Mouse (Mus musculus): ENCODE results near the gene Nme4. TPM values are rescaled to one million over a fixed set of nuclear protein-coding genes. Genes with fewer than 3 reads are reported as not detected.

The Nme4 gene
- total RNA-seq, 2 experiments from 2014 or later = 4.5 to 6.5 TPM

DNA sequence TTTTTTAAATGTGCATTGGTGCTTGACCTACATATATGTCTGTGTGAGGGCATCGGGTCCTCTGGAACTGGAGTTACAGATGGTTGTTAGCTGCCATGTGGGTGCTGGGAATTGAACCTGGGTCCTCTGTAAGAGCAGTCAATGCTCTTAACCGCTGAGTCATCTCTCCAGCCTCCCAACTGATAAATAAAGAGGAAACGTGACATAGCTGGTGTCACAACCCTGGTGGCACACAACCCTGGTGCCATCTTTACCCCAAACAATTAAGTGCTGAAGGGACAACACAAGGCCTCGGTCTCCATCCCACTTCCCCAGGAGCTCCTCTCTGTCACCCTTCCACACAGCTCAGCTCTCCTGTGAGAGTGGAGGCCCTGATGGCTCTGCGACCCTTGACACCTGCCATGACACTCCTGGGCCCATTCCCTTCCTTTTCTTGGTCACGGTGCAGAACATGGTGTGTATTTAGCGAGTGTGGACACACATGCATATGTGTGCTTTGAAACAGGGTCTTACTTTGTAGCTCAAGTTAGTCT, 28.8 kb downstream of the Nme4 start:
- no peak for DNase-seq

DNA sequence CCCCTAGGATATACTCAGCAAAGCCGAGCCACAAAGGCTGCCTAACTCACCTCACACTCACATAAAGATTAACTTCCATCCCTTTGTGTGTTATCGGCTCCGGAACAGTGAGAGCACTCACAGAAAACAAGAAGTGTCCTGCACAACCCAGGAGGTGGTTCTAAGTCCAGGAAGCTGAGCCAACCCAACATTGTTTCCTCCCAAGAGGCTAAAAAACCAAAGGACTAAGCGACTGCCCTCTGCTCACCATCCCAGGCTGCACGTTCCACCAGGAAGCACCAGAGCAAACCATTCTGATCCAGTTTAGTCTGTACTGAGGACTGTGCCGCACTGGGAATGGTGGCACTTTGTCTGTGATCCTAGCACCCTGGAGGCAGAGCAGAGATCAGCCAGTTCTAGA, 30.5 kb downstream of the Nme4 start:
- no peak for DNase-seq

- no peak for DNase-seq
Measured at GRCm38 (mm10) chr17:26057787-26058567, 37.4 kb downstream of the Nme4 start.

- no peak for DNase-seq
Measured at GRCm38 (mm10) chr17:26057278-26057677, 38.1 kb downstream of the Nme4 start.

DNA sequence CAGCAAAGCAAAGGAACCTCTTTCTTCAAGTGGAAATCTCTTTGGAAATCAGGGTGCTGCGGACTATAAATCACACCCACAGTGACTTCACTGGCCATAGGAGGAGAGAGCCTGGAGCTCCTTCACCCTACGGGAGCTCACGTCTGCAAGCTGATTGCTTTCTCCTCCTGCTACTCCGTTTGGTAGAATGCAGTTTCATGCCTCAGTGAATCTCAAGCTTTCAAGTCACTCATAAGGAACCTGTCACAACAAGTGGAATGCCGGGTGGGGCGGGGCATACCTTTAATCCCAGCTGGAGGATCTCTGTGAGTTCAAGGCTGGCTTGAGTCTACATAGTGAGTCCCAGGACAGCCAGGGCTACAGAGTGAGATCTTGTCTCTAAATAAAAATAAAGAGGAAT, 40.2 kb downstream of the Nme4 start:
- DNase-seq = no peak

DNA sequence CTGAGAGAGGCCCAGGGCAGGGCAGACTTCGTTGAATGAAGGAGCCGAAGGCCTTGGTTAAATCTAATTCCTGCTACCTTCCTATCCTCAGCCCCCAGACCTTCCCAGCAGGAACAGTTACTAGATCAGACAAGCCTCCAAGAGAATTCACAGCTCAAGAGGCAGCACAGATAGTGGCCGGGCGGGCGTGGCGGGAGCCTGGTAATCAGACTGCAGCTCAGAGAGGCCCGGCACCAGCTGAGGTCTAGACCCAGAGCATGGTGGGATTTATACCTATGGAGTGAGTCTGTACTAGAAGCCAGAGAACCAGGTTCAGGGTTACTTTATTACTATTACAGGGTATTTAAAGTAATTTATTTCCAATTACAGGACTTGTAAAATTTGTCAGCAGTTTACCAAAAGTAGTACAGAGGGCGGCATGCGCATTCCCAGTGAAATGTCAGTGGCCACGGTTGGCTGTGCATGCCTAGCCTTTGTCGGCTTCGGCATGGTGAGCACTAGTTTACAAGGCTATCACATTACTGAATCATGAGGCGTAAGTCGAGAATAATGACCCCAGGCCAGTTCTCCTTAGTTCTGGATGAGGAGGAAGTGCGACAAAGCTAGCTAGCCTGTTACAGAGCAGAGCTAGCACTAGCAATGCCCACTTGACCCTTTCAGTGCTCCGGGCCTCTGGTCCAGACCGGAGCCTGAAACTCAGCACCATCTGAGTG, 41.1 kb downstream of the Nme4 start:
- DNase-seq = no peak

DNA sequence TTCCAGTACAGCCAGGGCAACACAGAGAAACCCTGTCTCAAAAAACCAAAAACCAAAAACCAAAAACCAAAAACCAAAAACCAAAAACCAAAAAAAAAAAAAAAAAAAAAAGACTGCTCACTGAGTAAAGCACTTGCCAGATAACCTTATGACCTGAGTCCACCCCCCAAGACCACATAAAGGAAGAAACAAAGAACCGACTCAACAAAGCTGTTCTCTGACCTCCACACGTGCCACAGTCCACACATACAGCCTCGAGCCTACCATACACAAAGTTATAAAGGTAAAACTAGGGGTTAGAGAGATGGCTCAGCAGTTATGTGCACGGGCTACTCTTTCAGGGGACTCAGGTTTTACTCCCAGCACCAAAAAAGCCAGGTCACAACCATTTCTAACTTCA, 42.7 kb downstream of the Nme4 start:
- DNase-seq = no peak

GRCm38 (mm10) chr17:26052074-26052473, 43.3 kb downstream of the Nme4 start:
- no peak for DNase-seq

GRCm38 (mm10) chr17:26048118-26048517, 47.3 kb downstream of the Nme4 start:
- DNase-seq = no peak

DNA sequence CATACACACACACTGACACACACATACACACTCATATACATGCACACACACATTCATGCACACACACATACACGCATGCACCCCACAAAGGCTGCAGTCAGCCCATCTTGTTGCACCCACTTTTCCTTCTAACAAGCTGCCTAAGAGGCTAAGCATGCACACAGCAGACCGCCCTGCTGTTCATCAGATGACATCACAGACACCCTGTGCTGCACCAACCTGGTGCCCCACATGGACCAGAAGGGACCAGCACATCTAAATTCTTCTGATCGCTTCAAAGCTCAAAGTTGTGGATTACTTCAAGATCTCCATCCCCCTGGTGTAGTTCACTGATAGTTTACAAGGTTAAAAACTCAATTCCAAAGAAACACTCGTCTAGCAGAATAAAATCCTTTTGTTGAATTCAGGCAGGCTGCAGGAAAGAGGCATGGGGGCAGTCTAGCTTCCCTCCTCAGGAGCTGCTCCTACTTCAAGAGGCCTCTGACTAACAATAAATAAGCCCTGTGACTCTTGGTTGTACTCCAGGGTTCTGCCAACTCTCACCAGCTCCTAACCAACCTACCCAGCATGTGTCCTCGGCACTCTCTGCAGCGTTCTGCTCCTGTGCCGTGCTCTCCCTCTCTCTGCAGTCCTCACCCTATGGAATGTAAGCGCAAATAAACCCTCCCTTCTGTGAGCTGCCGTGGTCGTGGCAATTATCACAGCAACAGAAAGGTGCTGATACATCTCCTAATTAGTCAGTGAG, 49.0 kb downstream of the Nme4 start:
- DNase-seq = no peak

DNA sequence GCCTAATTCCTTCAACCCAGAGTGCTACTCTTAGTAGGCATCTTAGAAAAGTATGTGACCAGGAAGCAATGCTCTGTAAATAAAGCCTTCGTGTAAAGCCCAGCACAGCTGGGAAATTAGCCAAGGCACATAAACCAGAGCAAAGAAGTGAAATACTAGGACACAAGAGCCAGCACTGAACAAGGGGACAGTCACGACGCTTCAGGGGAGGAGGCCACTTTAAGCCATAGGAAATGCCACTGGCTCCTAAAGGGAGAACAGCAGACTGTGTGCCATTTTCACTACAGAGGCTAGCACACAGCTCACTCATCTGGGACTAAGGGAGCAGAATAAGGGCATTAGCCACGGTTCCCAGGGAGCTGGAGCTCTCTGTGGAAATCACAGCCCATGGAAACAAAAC, 50.1 kb downstream of the Nme4 start:
- no peak for DNase-seq

DNA sequence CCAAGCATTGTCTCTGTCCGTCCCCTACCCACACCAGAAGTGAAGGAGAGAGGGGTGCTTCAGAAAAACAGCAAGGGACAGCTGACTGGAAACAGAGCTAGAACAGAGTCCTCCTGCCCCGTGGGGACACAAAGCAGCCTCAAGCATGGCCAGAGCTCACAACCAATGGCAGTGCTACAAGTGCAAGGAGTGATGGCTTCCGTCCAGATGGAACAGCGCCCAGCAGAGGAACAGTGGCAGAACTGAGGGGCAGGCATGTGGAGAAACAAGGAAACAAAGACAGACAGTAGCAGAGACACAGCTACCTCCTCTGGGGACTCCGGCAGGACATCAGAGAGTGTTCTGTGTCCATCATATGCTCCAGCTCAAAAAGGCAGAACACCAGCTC, 52.2 kb downstream of the Nme4 start:
- peak; percentile 84 for DNase-seq

GRCm38 (mm10) chr17:26042599-26043248, 52.7 kb downstream of the Nme4 start:
- DNase-seq = no peak

Other genes with a start within 250 kb of the Nme4 start
- 10 to 100 TPM; 17.5 to 24.1 TPM for gene Wdr90, start 234.1 kb downstream of the Nme4 start, total RNA-seq (2021)
- 100 to 1,000 TPM; 319 to 366 TPM for gene Mcrip2, start 226.8 kb downstream of the Nme4 start, total RNA-seq (2021)
- gene Mettl26, start 220.5 kb downstream of the Nme4 start, total RNA-seq (2021) = 10 to 100 TPM; 66.8 to 69.2 TPM
- gene Wfikkn1, start 214.7 kb downstream of the Nme4 start, total RNA-seq (2021) = 1 to 10 TPM in 1 of 2 experiments, under 1 TPM in 1; 0.78 to 2.7 TPM
- gene Rab40c, start 175.9 kb downstream of the Nme4 start, total RNA-seq (2021) = 10 to 100 TPM; 16.9 to 25.6 TPM
- 100 to 1,000 TPM; 101 to 118 TPM for gene Pigq, start 150.7 kb downstream of the Nme4 start, total RNA-seq (2021)
- gene Nhlrc4, start 150.6 kb downstream of the Nme4 start, total RNA-seq (2021) = 1 to 10 TPM in 1 of 2 experiments, under 1 TPM in 1; 0.30 to 1.4 TPM
- gene A930017K11Rik, start 143.0 kb downstream of the Nme4 start, total RNA-seq (2021) = not detected
- gene Capn15, start 109.8 kb downstream of the Nme4 start, total RNA-seq (2021) = 10 to 100 TPM; 15.8 to 16.2 TPM
- gene Rab11fip3, start 26.0 kb downstream of the Nme4 start, total RNA-seq (2021) = 10 to 100 TPM; 15.3 to 23.8 TPM
- gene Decr2, start 5.3 kb downstream of the Nme4 start, total RNA-seq (2021) = 10 to 100 TPM; 50.4 to 63.7 TPM
- gene Tmem8, start 17.7 kb upstream of the Nme4 start, total RNA-seq (2021) = 1 to 10 TPM; 4.2 to 4.9 TPM
- gene Mrpl28, start 27.9 kb upstream of the Nme4 start, total RNA-seq (2021) = 100 to 1,000 TPM; 100 to 101 TPM
- 10 to 100 TPM; 35.0 to 38.9 TPM for gene Axin1, start 43.1 kb upstream of the Nme4 start, total RNA-seq (2021)
- gene Pdia2, start 103.5 kb upstream of the Nme4 start, total RNA-seq (2021) = 1 to 10 TPM; 1.4 to 2.2 TPM
- 10 to 100 TPM in 1 of 2 experiments, 1 to 10 TPM in 1; 8.7 to 21.2 TPM for gene Rgs11, start 107.3 kb upstream of the Nme4 start, total RNA-seq (2021)
- gene Arhgdig, start 112.2 kb upstream of the Nme4 start, total RNA-seq (2021) = 10 to 100 TPM in 1 of 2 experiments, 1 to 10 TPM in 1; 8.6 to 15.8 TPM
- gene Fam234a, start 148.6 kb upstream of the Nme4 start, total RNA-seq (2021) = 100 to 1,000 TPM in 1 of 2 experiments, 10 to 100 TPM in 1; 91.9 to 103 TPM
- 10 to 100 TPM; 44.7 to 62.8 TPM for gene Luc7l, start 157.3 kb upstream of the Nme4 start, total RNA-seq (2021)

All from adrenal gland, postnatal 10 days (tissue).